Mouse (Mus musculus) bone marrow, adult 2 months (tissue): Measurements from ENCODE around the gene Usp47.

Experiments used
- CTCF ChIP-seq: fragments of 200-500 bp; IDR thresholded peaks from 2 replicates; pipeline ENCODE4 v1.5.1; 2011; ENCODE audit warnings: low read length, control low read depth; ENCODE audit not compliant: control insufficient read depth, insufficient read depth
- POLR2A ChIP-seq: fragments of 200-500 bp; IDR thresholded peaks from 2 replicates; pipeline ENCODE4 v1.6.1; 2011; ENCODE audit warnings: low read depth, mild to moderate bottlenecking, control low read depth, low read length, borderline replicate concordance; ENCODE audit not compliant: control insufficient read depth

DNA sequence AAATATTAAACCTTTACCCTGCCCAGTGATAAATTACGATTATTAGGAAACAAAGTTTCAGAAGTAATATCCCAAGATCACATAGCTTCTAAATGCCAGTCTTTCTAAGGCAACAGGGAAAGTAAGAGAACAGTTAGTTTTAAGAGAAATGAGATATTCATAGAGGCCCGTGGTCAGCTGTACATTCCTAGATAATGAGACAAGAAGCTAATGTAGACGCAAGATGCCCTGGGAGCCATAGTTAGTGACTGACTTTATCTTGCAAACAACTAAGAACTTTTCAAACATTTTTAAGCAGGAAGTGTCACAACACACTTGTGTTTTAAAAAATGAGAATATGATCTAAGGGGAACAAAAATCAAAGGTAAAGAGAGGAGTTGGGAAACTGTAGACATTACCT, 45.4 kb upstream of the Usp47 start:
- TF ChIP-seq POLR2A (no peak), CTCF (no peak)
